Mouse (Mus musculus) liver, postnatal 0 days (tissue): ENCODE measurements around the gene Mctp1. TPM values are rescaled to one million over a fixed set of nuclear protein-coding genes. Genes with fewer than 3 reads are reported as not detected.
"Not testable (repeated sequence)": the region's sequence is repeated elsewhere in the genome, so short reads cannot be mapped to it uniquely, and the experiment has no call there.

Experiments
- ATAC-seq: fragments of 200-750 bp; cut with Nextera tagmentation; 2 replicates; pipeline ENCODE4 v1.8.0; 2017; ENCODE audit warnings: mild to moderate bottlenecking, moderate library complexity
- DNase-seq: peaks from one replicate; pipeline ENCODE4 v3.0.0-alpha.2; 2016
- H3K27ac ChIP-seq: fragments of 300-500 bp; sonication (generic); 2 replicates; pipeline ENCODE4 v1.5.1; 2014; ENCODE audit warnings: antibody characterized with exemption, moderate library complexity, mild to moderate bottlenecking, low read depth
- H3K27me3 ChIP-seq: fragments of 300-500 bp; sonication (generic); 2 replicates; pipeline ENCODE4 v1.6.1; 2014; ENCODE audit warnings: low read length, control low read depth, mixed read lengths; ENCODE audit not compliant: insufficient read depth
- H3K36me3 ChIP-seq: fragments of 300-500 bp; sonication (generic); replicated peaks from 2 replicates; pipeline ENCODE4 v1.6.1; 2014; ENCODE audit warnings: mild to moderate bottlenecking, control low read depth, low read length, moderate library complexity, mixed read lengths; ENCODE audit not compliant: insufficient read depth
- H3K4me1 ChIP-seq: fragments of 300-500 bp; sonication (generic); 2 replicates; pipeline ENCODE4 v1.6.1; 2014; ENCODE audit warnings: antibody characterized with exemption, mild to moderate bottlenecking, control low read depth; ENCODE audit not compliant: insufficient read depth
- H3K4me2 ChIP-seq: fragments of 300-500 bp; sonication (generic); 2 replicates; pipeline ENCODE4 v1.6.1; 2014; ENCODE audit warnings: low read depth, mild to moderate bottlenecking, low read length, moderate library complexity, mixed read lengths
- H3K4me3 ChIP-seq: fragments of 300-500 bp; sonication (generic); 2 replicates; pipeline ENCODE4 v1.5.1; 2014; ENCODE audit warnings: low read depth, low read length
- H3K9ac ChIP-seq: fragments of 300-500 bp; sonication (generic); replicated peaks from 2 replicates; pipeline ENCODE4 v1.6.1; 2014; ENCODE audit warnings: mild to moderate bottlenecking, moderate library complexity
- H3K9me3 ChIP-seq: fragments of 300-500 bp; sonication (generic); 2 replicates; pipeline ENCODE4 v1.6.1; 2016; ENCODE audit warnings: mild to moderate bottlenecking, control low read depth, low read length, mixed read lengths
- CTCF ChIP-seq: sonication (generic); IDR thresholded peaks from 2 replicates; pipeline ENCODE4 v1.5.1; 2016; ENCODE audit warnings: antibody characterized with exemption, low read depth
- EP300 ChIP-seq: IDR thresholded peaks from 2 replicates; pipeline ENCODE4 v1.6.1; 2016; ENCODE audit warnings: antibody characterized with exemption, low read depth, mild to moderate bottlenecking
- WGBS: fragments of 180-500 bp; shearing (Covaris S2); extraction: QIAGEN DNeasy Blood & Tissue Kit; methylation state at CpG from one replicate; pipeline ENCODE4 v1.1.7; 2014; ENCODE audit not compliant: insufficient replicate concordance; 5-methylcytosine and 5-hydroxymethylcytosine counted together
- polyA plus RNA-seq: library from polyadenylated mRNA; unstranded; fragments of >200 nt; fragmentation: Nextera tagmentation; extraction: Ambion mirVana; gene quantifications from 2 replicates; pipeline ENCODE4 v1.2.1, GENCODE M21; 2015

Mctp1 gene
- polyA plus RNA-seq, 1 experiment from 2014 or later: 2.6 TPM

GRCm38 (mm10) chr13:76969386-76969785 is 585.1 kb downstream of the Mctp1 start:
- H3K4me3 ChIP-seq: no peak overlapping the region
- H3K27ac ChIP-seq: no peak overlapping the region
- ATAC-seq (no peak), DNase-seq (no peak)
- H3K9me3 ChIP-seq: no peaks in the 10 kb centered on the region
- WGBS: 6% methylated on average over 2 of the region's 2 CpGs
- no peaks in the 10 kb centered on the region for H3K27me3 ChIP-seq
- H3K9ac ChIP-seq: no peak overlapping the region
- no peak overlapping the region for H3K4me2 ChIP-seq
- H3K36me3 ChIP-seq: no peaks in the 10 kb centered on the region
- no peaks in the 10 kb centered on the region for H3K4me1 ChIP-seq
- no peak for TF ChIP-seq EP300
- TF ChIP-seq CTCF: peak; percentile 75

DNA sequence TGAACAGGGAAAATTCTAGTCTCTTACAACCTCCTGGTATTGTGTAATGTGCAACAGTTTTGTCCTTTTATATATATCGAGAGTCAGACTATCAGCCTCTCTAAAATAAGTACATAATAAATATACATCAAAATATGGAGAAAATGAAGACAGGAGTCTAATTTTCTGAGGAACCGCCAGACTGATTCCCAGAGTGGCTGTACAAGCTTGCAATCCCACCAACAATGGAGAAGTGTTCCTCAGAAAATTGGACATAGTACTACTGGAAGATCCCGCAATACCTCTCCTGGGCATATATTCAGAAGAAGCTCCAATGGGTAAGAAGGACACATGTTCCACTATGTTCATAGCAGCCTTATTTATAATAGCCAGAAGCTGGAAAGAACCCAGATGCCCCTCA is 586.7 kb downstream of the Mctp1 start:
- not testable (repeated sequence) for H3K4me1 ChIP-seq, H3K27ac ChIP-seq, H3K4me3 ChIP-seq, H3K36me3 ChIP-seq, H3K4me2 ChIP-seq, H3K9me3 ChIP-seq, H3K27me3 ChIP-seq, ATAC-seq, H3K9ac ChIP-seq, DNase-seq
- WGBS: 71% methylated on average over 3 of the region's 3 CpGs

GRCm38 (mm10) chr13:77002628-77003027 is 618.3 kb downstream of the Mctp1 start:
- H3K4me3 ChIP-seq: no peak overlapping the region
- no peaks in the 10 kb centered on the region for H3K9me3 ChIP-seq
- no peak overlapping the region for H3K27ac ChIP-seq
- no peaks in the 10 kb centered on the region for H3K36me3 ChIP-seq
- no peak for DNase-seq
- no peak overlapping the region for H3K9ac ChIP-seq
- H3K4me2 ChIP-seq: no peak overlapping the region
- H3K27me3 ChIP-seq: no peaks in the 10 kb centered on the region
- no peak for ATAC-seq
- no peaks in the 10 kb centered on the region for H3K4me1 ChIP-seq
- 75% methylated on average over 3 of the region's 3 CpGs for WGBS
- TF ChIP-seq CTCF: no peak
- TF ChIP-seq EP300: no peak

DNA sequence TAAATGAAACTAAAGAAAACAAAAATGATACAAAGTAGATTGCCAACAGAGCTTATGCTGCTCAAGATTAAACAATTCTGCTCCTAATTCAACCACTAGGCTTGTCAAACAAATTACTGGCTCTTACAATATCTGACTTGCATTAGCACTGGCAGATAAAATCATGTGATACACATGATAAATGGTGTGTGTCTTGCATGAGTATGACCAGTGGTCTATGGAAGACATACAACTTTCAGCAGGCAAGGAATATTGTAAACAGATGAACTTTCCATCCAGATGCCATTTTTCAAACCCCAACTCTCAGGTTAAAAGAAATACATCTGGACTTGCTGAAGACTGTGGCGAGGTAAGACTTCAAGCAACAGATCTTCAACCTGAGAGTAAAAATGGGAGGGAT is 619.3 kb downstream of the Mctp1 start:
- Histone ChIP-seq H3K4me3 (no peak overlapping the region), H3K9ac (no peak overlapping the region), H3K9me3 (no peaks in the 10 kb centered on the region), H3K4me2 (no peak overlapping the region), H3K36me3 (no peaks in the 10 kb centered on the region), H3K4me1 (no peaks in the 10 kb centered on the region), H3K27ac (no peak overlapping the region), H3K27me3 (no peaks in the 10 kb centered on the region)
- DNase-seq (no peak), ATAC-seq (no peak)
- TF ChIP-seq CTCF (no peak), EP300 (no peak)
- whole genome bisulfite sequencing: 76% methylated on average over 1 of the region's 1 CpGs

DNA sequence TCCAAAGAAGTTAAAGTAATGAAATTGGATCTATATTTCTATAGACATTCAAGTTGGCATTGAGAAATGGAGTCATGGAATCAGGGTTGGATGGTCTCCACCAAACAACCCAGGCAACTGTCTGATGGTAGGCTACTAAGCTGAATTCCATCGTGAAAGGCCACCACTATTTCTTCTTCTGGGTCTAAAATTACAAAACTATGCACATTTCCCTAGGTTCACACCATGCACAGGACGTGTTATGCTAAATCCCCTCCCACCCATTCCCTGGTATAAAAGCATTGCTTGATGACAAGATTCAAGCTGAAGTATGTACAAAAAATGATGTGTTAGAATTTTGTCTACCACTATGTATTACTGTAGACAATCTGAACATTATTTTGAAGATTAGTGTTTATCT is 634.5 kb downstream of the Mctp1 start:
- no peak overlapping the region for H3K9ac ChIP-seq
- no peak for TF ChIP-seq EP300
- no peak for TF ChIP-seq CTCF
- WGBS: 73% methylated on average over 2 of the region's 2 CpGs
- no peaks in the 10 kb centered on the region for H3K36me3 ChIP-seq
- no peak overlapping the region for H3K27ac ChIP-seq
- H3K4me3 ChIP-seq: no peak overlapping the region
- DNase-seq (no peak), ATAC-seq (no peak)
- no peaks in the 10 kb centered on the region for H3K27me3 ChIP-seq
- H3K9me3 ChIP-seq: no peaks in the 10 kb centered on the region
- no peaks in the 10 kb centered on the region for H3K4me1 ChIP-seq
- H3K4me2 ChIP-seq: no peak overlapping the region

- Histone ChIP-seq H3K27ac (no peak overlapping the region), H3K27me3 (no peaks in the 10 kb centered on the region), H3K4me1 (no peaks in the 10 kb centered on the region), H3K36me3 (no peaks in the 10 kb centered on the region), H3K9ac (no peak overlapping the region), H3K4me2 (no peak overlapping the region), H3K4me3 (no peak overlapping the region), H3K9me3 (no peaks in the 10 kb centered on the region)
- ATAC-seq: no peak
- TF ChIP-seq EP300: no peak
- no peak for TF ChIP-seq CTCF
- WGBS: 66% methylated on average over 5 of the region's 5 CpGs
- DNase-seq: no peak
Measured at GRCm38 (mm10) chr13:77029594-77029993, 645.3 kb downstream of the Mctp1 start.

- ATAC-seq: no peak
Measured at GRCm38 (mm10) chr13:77043375-77043774, 659.0 kb downstream of the Mctp1 start.

More at GRCm38 (mm10) chr13:77043375-77043774, 659.0 kb downstream of the Mctp1 start:
- DNase-seq: no peak
- Histone ChIP-seq H3K27me3 (no peaks in the 10 kb centered on the region), H3K4me1 (no peaks in the 10 kb centered on the region), H3K27ac (no peak overlapping the region), H3K36me3 (0 out of 2 replicates have a peak, but pooled peaks cover 3% of the 10 kb centered on the region), H3K4me2 (no peak overlapping the region), H3K4me3 (no peak overlapping the region), H3K9me3 (no peaks in the 10 kb centered on the region), H3K9ac (no peak overlapping the region)
- TF ChIP-seq EP300: no peak
- TF ChIP-seq CTCF: no peak
- 72% methylated on average over 1 of the region's 1 CpGs for WGBS
